Mouse (Mus musculus) brain, adult 10 weeks (tissue): ENCODE results near the gene Chrm4. TPM values are rescaled to one million over a fixed set of nuclear protein-coding genes. Genes with fewer than 3 reads are reported as not detected.

Experiments
- polyA plus RNA-seq: library from polyadenylated mRNA; stranded (reverse); fragments of 350-450 nt; fragmentation: Illumina TruSeq; extraction: RNeasy Lipid Tissue Mini Kit (QIAGEN cat#74804); gene quantifications from one replicate; pipeline ENCODE4 v1.2.3, GENCODE M21; 2015; ENCODE audit warnings: low read depth, low replicate concordance

The Chrm4 gene
- 24.9 TPM for polyA plus RNA-seq

GRCm38 (mm10) chr2:91926949-91927348 is at the start of gene Chrm4:
TSS of gene Chrm4 (plus strand) at chr2:91927249.

GRCm38 (mm10) chr2:91932160-91932711 is 5.2 kb downstream of the Chrm4 start, which contains the start of gene Mdk:
TSS of gene Mdk (minus strand) at chr2:91932297.

GRCm38 (mm10) chr2:91945483-91945882 is 18.4 kb downstream of the Chrm4 start, which contains the start of gene Gm9821:
TSS of gene Gm9821 (plus strand) at chr2:91945703.

GRCm38 (mm10) chr2:91975581-91976541 is 48.8 kb downstream of the Chrm4 start, which contains the start of gene Dgkz:
TSS of gene Dgkz (minus strand) at chr2:91975864.

Other genes with a start within 250 kb of the Chrm4 start
- gene Atg13, start 216.7 kb upstream of the Chrm4 start, polyA plus RNA-seq: 78.6 TPM
- 11.6 TPM for gene Harbi1, start 216.4 kb upstream of the Chrm4 start, polyA plus RNA-seq
- 30.2 TPM for gene Ambra1, start 197.1 kb upstream of the Chrm4 start, polyA plus RNA-seq
- gene Mdk, start 5.0 kb downstream of the Chrm4 start, polyA plus RNA-seq: 34.4 TPM
- gene Gm9821, start 18.5 kb downstream of the Chrm4 start, polyA plus RNA-seq: not detected
- gene Dgkz, start 48.6 kb downstream of the Chrm4 start, polyA plus RNA-seq: 345 TPM
- 2.3 TPM for gene Creb3l1, start 97.3 kb downstream of the Chrm4 start, polyA plus RNA-seq
- gene Phf21a, start 165.9 kb downstream of the Chrm4 start, polyA plus RNA-seq: 35.5 TPM